Mouse (Mus musculus) retina, postnatal 7 days (tissue): Measurements from ENCODE around the gene Dapk2.

Experiments
- DNase-seq: peaks from one replicate; pipeline ENCODE4 v3.0.0-alpha.2; 2012; ENCODE audit warnings: low read depth, low spot score

Dapk2 gene

DNA sequence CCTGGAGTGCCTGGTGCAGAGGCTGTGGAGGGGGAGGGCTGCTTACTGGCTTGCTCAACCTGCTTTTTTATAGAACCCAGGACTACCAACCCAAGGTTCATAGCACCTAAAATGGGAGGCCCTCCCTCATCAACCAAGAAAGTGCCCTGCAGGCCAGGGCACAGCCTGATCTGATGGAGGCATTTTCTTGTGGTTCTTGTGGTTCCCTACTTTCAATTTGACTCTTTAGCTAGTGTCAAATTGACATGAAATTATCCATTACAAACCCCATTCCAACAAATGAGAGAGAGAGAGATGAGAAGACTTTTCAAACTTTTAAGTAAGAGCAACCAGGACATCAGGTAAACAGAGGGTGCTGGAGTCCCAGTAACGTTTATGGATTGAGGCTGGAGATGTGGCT, 15.8 kb upstream of the Dapk2 start:
- no peak for DNase-seq

- peak; percentile 67 for DNase-seq
These were observed 13.8 kb upstream of the Dapk2 start for GRCm38 (mm10) chr9:66144248-66144647.

DNA sequence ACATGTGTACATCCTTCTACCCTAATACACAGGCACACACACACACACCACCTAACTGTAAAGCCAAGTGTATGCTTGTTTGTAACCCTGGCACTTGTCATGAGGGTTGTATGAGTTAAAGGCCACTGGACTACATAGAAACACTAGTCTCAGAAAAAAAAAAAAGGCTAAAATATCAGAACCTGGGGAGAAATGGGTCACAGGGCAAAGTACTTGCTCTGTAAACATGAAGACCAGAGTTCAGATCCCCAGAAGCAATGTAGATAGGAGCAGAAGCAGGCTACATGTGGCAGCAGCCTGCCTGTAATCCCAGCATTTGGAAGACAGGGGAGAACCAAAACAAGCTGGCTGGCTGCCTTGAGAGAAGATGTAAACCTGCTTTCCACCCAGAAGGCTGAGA, 11.9 kb upstream of the Dapk2 start:
- DNase-seq = no peak

- DNase-seq = no peak
These were observed 6.0 kb upstream of the Dapk2 start for GRCm38 (mm10) chr9:66152011-66152410.

DNA sequence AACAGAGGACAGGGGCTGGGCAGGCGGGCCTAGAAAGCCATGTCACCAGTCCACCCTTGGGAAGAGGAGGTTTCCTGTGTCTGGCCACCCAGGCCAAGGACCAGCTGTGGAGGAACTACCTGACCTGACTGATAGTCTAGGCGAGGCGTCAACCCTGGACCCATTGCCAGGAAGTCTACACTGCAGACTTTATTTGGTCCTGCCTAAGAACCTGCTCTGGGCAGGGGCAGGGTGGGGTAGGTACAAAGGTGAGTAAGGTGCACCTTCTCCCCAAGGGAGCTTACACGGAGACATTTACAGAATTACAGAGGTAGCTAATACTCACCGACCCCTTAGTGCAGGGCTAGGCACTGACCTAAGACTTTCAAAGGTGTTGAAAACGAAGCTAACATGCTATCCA, 4.4 kb upstream of the Dapk2 start:
- DNase-seq = no peak

DNA sequence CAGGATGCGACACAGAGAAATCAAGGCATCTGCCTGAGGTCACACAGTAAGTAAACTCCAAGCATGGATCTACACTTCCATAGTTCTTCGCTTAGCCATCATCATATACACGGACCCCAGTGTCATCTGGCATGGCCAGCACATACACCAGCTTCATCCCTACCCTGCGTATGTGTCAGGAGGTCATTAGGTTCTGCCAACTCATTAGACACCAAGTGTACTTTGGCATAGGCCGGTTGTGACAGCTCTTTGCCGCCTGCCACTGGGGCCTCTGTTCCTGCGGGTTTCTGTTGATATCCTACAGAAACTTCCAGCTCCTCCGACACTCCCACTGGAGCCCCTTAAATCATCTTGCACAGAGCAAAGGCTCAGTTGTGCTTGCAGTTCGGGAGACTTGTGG, 4.0 kb upstream of the Dapk2 start:
- no peak for DNase-seq

DNA sequence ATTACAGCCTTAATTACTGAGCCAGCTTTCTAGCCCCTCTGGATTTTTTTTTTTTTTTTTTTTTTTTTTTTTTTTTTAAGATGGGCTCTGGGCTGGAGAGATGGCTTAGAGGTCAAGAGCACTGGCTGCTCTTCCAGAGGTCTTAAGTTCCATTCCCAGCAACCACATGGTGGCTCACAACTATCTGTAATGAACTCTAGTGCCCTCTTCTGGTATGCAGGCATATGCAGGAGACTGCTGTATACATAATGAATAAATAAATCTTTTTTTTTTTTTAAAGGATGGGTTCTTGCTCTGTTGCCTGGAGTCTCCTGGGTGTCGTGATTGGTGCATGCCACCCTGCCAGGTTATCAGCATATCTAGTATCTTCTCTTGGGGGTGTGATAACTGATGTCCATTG, 2.5 kb upstream of the Dapk2 start:
- no peak for DNase-seq

GRCm38 (mm10) chr9:66158885-66159430, 935 bp downstream of the Dapk2 start:
- no peak for DNase-seq

- no peak for DNase-seq
These were observed 2.1 kb downstream of the Dapk2 start for GRCm38 (mm10) chr9:66160155-66160554.

DNA sequence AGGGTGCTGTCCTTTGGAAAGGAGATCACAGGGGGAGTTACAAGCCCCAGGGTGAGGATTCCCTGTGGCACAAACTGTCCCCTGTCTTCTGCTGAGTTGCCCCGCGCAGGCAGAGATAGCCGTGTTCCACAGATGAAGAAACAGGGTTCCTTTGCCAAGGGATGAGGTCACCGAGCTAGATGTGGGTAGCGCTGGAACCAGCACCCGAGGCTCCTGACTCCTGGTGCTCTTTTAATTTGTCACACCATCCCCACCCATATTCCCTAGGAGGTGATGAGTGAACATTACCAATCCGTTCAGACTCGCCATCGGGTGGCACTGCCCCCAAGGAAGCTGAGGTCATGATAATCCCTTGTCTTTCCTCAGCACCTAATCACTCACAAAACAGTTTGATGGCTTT, 5.0 kb downstream of the Dapk2 start:
- no peak for DNase-seq

DNA sequence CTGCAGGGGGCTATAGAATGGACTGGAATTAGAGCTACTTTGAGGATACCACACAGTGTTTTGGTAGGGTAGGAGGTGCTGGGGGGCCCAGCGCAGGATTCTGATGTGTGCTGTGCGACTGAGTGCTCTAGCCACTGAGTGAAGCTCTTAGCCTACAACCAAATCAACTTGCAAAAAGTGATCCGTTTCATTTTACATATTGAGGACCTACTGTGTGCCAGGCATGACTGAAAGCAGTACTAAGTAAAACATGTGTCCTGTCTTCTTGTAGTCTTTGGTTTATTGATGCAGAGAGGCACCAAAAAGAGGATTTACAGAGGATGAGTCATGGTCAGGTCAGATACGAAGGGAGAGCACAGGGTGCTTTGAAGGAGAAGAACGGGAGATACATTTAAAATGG, 9.2 kb downstream of the Dapk2 start:
- DNase-seq = no peak

DNA sequence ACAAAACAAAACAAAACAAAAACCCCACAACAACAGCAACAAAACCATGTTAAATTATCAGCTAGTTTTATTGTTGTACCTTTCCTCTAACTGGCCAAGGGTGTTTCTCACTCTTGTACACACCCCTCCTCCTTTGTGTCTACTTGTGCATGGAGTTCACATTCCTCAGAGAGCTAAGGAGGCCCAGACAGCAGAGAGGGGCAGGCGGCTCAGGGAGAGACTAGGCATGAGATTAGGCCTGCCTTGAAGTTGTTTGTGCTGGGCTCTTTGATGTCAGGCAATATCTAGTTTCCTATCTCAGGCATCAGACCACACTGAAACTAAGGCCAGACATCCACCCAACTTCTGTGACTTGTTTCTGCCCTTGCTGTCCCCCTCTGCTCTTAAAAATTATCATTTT, 10.2 kb downstream of the Dapk2 start:
- no peak for DNase-seq

DNA sequence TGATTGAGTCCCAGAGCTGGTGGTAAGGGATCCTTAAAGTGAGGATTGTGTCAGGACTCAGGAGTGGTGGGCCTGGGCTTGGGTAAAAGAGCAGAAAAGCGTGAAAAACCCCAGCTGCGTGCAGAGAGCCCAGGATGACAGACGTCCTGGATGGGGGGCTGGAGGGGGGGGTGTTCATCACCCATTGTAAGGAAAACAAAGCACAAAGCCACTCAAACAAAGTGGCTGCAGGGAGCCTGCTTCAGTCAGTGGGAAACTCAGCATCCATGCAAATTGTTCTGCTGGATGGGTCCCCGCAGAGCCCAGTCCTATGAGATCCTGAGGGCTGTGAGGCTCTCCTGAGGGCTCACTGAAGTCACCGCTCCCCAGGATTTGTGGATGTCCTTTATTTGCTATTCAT, 12.5 kb downstream of the Dapk2 start:
- DNase-seq = peak; percentile 3

DNA sequence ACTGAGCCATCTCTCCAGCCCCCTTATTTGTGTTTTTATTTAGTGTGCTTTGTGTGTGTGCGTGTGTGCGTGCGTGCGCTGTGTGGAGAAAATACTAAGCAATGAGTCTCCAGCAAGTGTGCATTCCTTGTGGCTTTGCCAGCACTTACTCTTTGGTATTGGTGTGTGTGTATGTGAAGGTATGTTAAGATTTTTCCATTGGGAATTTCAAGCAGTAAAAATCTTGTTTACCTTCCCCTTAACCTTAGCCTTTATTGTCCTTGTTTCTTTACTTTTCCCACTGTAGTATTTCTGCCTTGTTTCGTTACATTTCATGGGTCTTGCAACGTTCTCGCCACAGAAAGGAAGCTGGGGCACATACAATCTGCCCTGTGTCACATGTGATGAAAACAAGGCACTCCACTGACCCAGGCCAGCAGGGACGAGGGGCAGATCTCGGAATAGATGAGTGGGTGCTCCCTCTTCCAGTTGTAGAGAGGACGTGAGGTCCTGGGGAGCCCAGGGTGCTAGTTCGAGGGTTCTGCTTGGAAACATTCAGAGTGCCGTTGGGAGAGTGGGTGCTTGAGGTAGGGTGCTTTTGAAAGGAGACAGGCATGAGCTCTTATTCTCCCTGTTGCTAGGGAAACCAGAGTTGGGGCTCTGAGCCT, 13.4 kb downstream of the Dapk2 start:
- DNase-seq = no peak

- DNase-seq = no peak
These were observed 15.4 kb downstream of the Dapk2 start for GRCm38 (mm10) chr9:66173316-66173855.

DNA sequence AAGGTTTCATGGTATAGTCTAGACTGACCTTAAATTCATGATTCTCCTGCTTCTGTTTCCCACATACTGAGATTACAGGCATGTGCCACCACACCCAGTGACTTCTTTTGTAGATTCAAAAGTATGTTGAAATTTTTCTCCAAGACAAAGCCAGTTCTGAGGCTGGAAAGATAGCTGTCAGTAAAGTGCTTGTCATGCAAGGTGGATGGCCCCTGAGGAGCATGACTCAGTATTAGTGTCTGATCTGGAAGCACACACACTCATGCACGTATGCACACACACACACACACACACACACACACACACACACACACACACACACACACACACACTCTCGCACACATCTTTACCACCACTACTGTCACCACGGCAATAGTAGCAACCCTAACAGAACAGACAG, 17.0 kb downstream of the Dapk2 start:
- no peak for DNase-seq

GRCm38 (mm10) chr9:66177975-66178374, 20.0 kb downstream of the Dapk2 start:
- DNase-seq = no peak

DNA sequence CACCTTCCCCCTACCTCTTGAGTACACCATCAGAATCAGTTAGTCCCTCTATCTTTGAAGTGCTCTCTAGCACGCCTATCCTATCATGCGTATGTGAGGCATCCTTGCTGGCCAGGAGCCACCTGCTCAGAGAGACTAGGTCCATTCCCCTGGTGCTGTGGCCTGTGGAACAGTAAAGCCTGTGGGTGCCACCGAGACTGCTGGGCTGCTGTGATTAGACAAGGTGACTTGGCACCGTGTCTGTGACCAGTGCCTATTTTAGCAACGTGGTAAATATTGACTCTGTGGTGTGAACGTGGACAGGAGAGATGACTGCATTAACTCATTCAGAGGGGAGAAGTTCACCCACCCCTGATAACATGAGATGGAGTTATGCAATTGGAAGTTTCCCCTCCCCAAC, 21.8 kb downstream of the Dapk2 start:
- DNase-seq = no peak

- DNase-seq = no peak
These were observed 23.3 kb downstream of the Dapk2 start for GRCm38 (mm10) chr9:66181126-66181825.

GRCm38 (mm10) chr9:66181826-66182678, 24.0 kb downstream of the Dapk2 start:
- no peak for DNase-seq

- DNase-seq = no peak
These were observed 24.6 kb downstream of the Dapk2 start for GRCm38 (mm10) chr9:66182679-66182993.

GRCm38 (mm10) chr9:66183023-66183422, 25.0 kb downstream of the Dapk2 start:
- DNase-seq = no peak
